Mouse (Mus musculus): ENCODE measurements around the gene Hoxb1. TPM values are rescaled to one million over a fixed set of nuclear protein-coding genes. Genes with fewer than 3 reads are reported as not detected.

The Hoxb1 gene
- polyA plus RNA-seq (2017; shearing (Covaris generic)), result 0.18 TPM

DNA sequence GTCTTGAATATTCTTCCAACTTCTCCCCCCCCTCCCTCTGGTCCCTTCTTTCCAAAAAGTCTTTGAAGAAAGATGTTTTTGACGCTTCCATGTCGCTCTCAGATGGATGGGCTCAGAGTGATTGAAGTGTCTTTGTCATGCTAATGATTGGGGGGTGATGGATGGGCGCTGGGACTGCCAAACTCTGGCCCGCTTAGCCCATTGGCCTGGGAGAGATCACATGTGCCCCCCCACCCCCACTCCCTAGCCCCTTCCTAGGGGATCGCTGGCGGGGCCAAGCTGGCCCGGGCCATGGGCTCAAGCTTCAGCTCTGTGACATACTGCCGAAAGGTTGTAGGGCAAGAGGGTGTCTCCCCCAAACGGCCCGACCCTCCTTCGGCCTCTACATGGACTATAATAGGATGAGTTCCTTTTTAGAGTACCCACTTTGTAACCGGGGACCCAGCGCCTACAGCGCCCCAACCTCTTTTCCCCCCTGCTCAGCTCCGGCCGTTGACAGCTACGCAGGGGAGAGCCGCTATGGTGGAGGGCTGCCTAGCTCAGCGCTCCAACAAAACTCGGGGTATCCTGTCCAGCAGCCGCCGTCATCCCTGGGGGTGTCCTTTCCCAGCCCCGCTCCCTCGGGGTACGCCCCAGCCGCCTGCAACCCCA is at the start of gene Hoxb1:
Gene Hoxb1, plus strand, starts transcription at position 312 of the 651 bp plus-strand sequence.

DNA sequence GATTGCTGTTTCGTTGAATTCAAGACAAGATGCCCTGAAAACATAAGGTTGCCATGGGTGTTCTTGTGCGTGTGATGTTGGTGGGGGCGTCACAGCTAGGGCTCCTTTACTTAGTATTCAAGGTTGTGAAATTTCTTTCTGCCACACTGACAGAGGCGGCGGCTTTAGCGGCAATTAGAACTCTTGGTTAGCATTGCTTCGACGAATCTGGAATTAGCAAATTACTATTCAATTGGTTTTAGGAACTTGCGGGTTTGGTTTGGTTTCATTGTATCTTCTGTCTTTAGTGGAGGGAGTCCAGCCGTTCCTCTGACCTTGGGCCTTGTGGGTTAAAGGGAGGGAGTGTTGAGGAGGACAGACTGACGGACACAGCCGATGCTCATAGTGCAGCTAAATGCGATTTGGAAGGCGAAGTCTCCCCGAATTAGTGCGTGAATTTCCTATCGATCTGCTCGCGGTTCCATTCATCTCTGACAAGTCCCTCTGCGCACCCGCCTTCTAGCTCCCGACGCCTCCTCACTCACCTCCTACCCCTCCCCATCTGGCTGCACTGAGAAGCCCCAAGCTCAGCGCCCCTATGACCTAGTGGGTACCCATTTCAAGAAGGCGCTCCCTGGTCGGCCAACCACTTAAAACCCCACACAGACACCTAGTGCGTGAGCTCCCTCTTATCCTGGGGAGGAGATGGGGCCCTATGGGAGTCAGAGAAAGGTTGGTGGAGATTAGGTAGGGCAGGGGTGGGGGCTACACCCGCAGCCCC is 47.8 kb upstream of the Hoxb1 start, which contains the start of gene Hoxb4:
Gene Hoxb4, plus strand, starts transcription at position 660 of the 760 bp plus-strand sequence.

DNA sequence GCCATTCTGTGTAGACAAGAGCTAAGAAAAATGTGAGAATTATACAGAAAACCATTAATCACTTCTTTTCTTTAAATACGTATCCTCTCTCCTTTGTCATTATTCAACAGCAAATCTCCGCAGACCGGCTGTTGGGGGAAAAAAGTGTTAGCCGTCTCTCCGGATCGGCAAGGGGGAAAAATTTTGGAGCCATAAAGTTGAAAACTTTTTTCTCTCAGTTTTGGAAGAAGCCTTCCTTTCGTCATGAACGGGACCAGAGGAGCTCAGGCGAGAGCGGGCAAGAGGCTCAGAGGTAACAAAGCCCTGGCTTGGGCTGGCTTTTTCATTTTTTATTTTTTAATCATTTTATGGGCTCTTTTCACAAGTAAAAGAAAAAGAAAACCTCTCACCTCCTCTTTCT is 42.4 kb upstream of the Hoxb1 start, which contains the start of gene Hoxb3:
Gene Hoxb3, plus strand, starts transcription at position 173 of the 400 bp plus-strand sequence.

DNA sequence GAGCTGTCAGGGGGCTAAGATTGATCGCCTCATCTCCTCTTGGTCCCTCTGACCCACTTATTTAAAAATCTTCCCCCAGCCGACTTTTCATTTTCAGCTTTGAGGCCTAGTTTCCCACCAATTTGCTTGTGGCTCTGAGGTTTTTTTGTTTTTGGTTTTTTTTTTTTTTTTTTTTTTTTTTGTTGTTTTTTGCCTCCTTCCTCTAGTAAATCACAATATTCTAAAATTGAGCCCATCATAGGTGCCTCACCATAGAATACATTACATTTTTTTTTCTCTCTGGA is 15.3 kb upstream of the Hoxb1 start, which contains the start of gene Hoxb2:
Gene Hoxb2, plus strand, starts transcription at position 185 of the 284 bp plus-strand sequence.

Other genes starting within 250 kb of the Hoxb1 start
- not detected for gene Ttll6, start 232.0 kb upstream of the Hoxb1 start, polyA plus RNA-seq (2017; shearing (Covaris generic))
- gene Hoxb13, start 171.4 kb upstream of the Hoxb1 start, polyA plus RNA-seq (2017; shearing (Covaris generic)), result not detected
- gene Hoxb9, start 94.3 kb upstream of the Hoxb1 start, polyA plus RNA-seq (2017; shearing (Covaris generic)), result not detected
- gene Hoxb8, start 83.8 kb upstream of the Hoxb1 start, polyA plus RNA-seq (2017; shearing (Covaris generic)), result not detected
- not detected for gene Hoxb7, start 79.1 kb upstream of the Hoxb1 start, polyA plus RNA-seq (2017; shearing (Covaris generic))
- 0.29 TPM for gene Hoxb6, start 73.3 kb upstream of the Hoxb1 start, polyA plus RNA-seq (2017; shearing (Covaris generic))
- 0.33 TPM for gene Hoxb5, start 62.4 kb upstream of the Hoxb1 start, polyA plus RNA-seq (2017; shearing (Covaris generic))
- not detected for gene Hoxb4, start 47.5 kb upstream of the Hoxb1 start, polyA plus RNA-seq (2017; shearing (Covaris generic))
- not detected for gene Hoxb3, start 42.4 kb upstream of the Hoxb1 start, polyA plus RNA-seq (2017; shearing (Covaris generic))
- gene Hoxb2, start 15.2 kb upstream of the Hoxb1 start, polyA plus RNA-seq (2017; shearing (Covaris generic)), result not detected
- gene Skap1, start 98.8 kb downstream of the Hoxb1 start, polyA plus RNA-seq (2017; shearing (Covaris generic)), result 635 TPM